Comparison of ENCODE assay signal across 8 mouse cellular contexts in genomic region chr11:6547037-6547680, GRCm38 (mm10). TPM values are rescaled to one million over a fixed set of nuclear protein-coding genes. Genes with fewer than 3 reads are reported as not detected.
DNase-seq lines count a peak whose midpoint lies in the region; ATAC-seq lines count a peak whose summit lies in the region.

No protein-coding gene starts in this region.

- no peaks in the 10 kb centered on the region for H3K36me3 ChIP-seq in forebrain, embryonic 14.5 days (ENCODE audit: control insufficient read depth, insufficient read depth, low read length)
- H3K36me3 ChIP-seq in lung, embryonic 15.5 days: no peaks in the 10 kb centered on the region
- H3K36me3 ChIP-seq in neural tube, embryonic 14.5 days (ENCODE audit: control insufficient read depth, insufficient read depth, low read length): no peaks in the 10 kb centered on the region

- H3K27me3 ChIP-seq in forebrain, embryonic 14.5 days (replicated peaks; ENCODE audit: control insufficient read depth, insufficient read depth, low read length): no peaks in the 10 kb centered on the region
- H3K27me3 ChIP-seq in lung, embryonic 15.5 days: no peaks in the 10 kb centered on the region
- no peaks in the 10 kb centered on the region for H3K27me3 ChIP-seq in neural tube, embryonic 14.5 days (ENCODE audit: control insufficient read depth, insufficient read depth, low read length)

- H3K9me3 ChIP-seq in forebrain, embryonic 14.5 days (replicated peaks; ENCODE audit: control insufficient read depth, low read length): no peaks in the 10 kb centered on the region
- H3K9me3 ChIP-seq in lung, embryonic 15.5 days: no peaks in the 10 kb centered on the region
- H3K9me3 ChIP-seq in neural tube, embryonic 14.5 days (ENCODE audit: control insufficient read depth, low read length): no peaks in the 10 kb centered on the region

- peak overlapping the region; percentile 67 for H3K4me2 ChIP-seq in forebrain, embryonic 14.5 days (ENCODE audit: low read length)
- peak overlapping the region; percentile 64 for H3K4me2 ChIP-seq in lung, embryonic 15.5 days
- peak overlapping the region; percentile 50 for H3K4me2 ChIP-seq in neural tube, embryonic 14.5 days (ENCODE audit: low read depth, low read length)

- H3K27ac ChIP-seq in forebrain, embryonic 14.5 days (ENCODE audit: low read depth, low read length): peak overlapping the region; percentile 95
- peak overlapping the region; percentile 98 for H3K27ac ChIP-seq in lung, embryonic 15.5 days
- peak overlapping the region; percentile 86 for H3K27ac ChIP-seq in neural tube, embryonic 14.5 days (ENCODE audit: low read depth, low read length)

- peaks cover 8% of the 10 kb centered on the region for H3K4me1 ChIP-seq in forebrain, embryonic 14.5 days (ENCODE audit: control insufficient read depth, insufficient read depth, low read length)
- peaks cover 16% of the 10 kb centered on the region for H3K4me1 ChIP-seq in lung, embryonic 15.5 days
- peaks cover 12% of the 10 kb centered on the region for H3K4me1 ChIP-seq in neural tube, embryonic 14.5 days (ENCODE audit: control insufficient read depth, insufficient read depth, low read length)

- 0 out of 2 replicates have a peak, but pooled peaks have one; percentile 22 for ATAC-seq in cerebellum, adult (ENCODE audit: insufficient number of reproducible peaks, low FRiP score, low TSS enrichment)
- ATAC-seq in forebrain, embryonic 14.5 days: peak; percentile 59
- peak; percentile 81 for ATAC-seq in lung, embryonic 15.5 days (ENCODE audit: borderline replicate concordance, extremely low read depth, low FRiP score, low TSS enrichment)
- peak; percentile 63 for ATAC-seq in neural tube, embryonic 14.5 days (ENCODE audit: low read depth)

- intact Hi-C loops in heart, postnatal 14 days (cut with DNase I): loop anchor here (2.0 to 5.0 kb wide), 3 partner anchors 40 to 78 kb away; partner anchors contain the start of gene Purb

- peak overlapping the region; percentile 80 for H3K4me3 ChIP-seq in forebrain, embryonic 14.5 days (ENCODE audit: low read depth, low read length)
- peak overlapping the region; percentile 79 for H3K4me3 ChIP-seq in lung, embryonic 15.5 days
- peak overlapping the region; percentile 81 for H3K4me3 ChIP-seq in neural tube, embryonic 14.5 days (ENCODE audit: low read depth, low read length)

- WGBS in forebrain, embryonic 14.5 days: under 1% methylated on average over 37 of the region's 41 CpGs
- under 1% methylated on average over 26 of the region's 41 CpGs for WGBS in lung, embryonic 15.5 days
- WGBS in neural tube, embryonic 14.5 days: under 1% methylated on average over 28 of the region's 41 CpGs

- H3K9ac ChIP-seq in forebrain, embryonic 14.5 days (ENCODE audit: low read length): peak overlapping the region; percentile 87
- peak overlapping the region; percentile 81 for H3K9ac ChIP-seq in lung, embryonic 15.5 days
- peak overlapping the region; percentile 81 for H3K9ac ChIP-seq in neural tube, embryonic 14.5 days (replicated peaks; ENCODE audit: low read depth, low read length)

- DNase-seq in CD8-positive naive resting alpha-beta T cell, adult 2 months (ENCODE audit: low read depth in 2 of 2, low spot score in 2 of 2): peak; percentile 46 to 55
- peak; percentile 49 for DNase-seq in forebrain, embryonic 14.5 days (ENCODE audit: low spot score)
- DNase-seq in heart, postnatal 14 days: peak; percentile 81 to 85
- DNase-seq in kidney, postnatal 25 days: peak; percentile 64 to 89
- peak; percentile 76 for DNase-seq in testis, postnatal 10 days (ENCODE audit: low spot score)

RNA-seq across cellular contexts. Expression of gene Ccm2, which starts 0.5 kb away (rescaled TPM):
- 94.0 and 94.2 TPM in 2 replicates for polyA plus RNA-seq in forebrain, embryonic 14.5 days (2014; fragmentation: Nextera tagmentation; extraction: Ambion mirVana)
- 10 to 100 TPM; 22.8 to 32.9 TPM for total RNA-seq in heart, postnatal 14 days (2021)
- 87.8 and 92.9 TPM in 2 replicates for polyA plus RNA-seq in lung, embryonic 15.5 days (2015; fragmentation: Nextera tagmentation; extraction: Ambion mirVana)
- 87.6 and 88.0 TPM in 2 replicates for polyA plus RNA-seq in neural tube, embryonic 14.5 days (2014; fragmentation: Nextera tagmentation; extraction: Ambion mirVana)

RNA-seq across cellular contexts. Expression of gene Myo1g, which starts 26.4 kb away (rescaled TPM):
- polyA plus RNA-seq in forebrain, embryonic 14.5 days (2014; fragmentation: Nextera tagmentation; extraction: Ambion mirVana): 0.17 and 0.33 TPM in 2 replicates
- total RNA-seq in heart, postnatal 14 days (2021): 1 to 10 TPM; 1.9 to 3.2 TPM
- 2.9 and 4.1 TPM in 2 replicates for polyA plus RNA-seq in lung, embryonic 15.5 days (2015; fragmentation: Nextera tagmentation; extraction: Ambion mirVana)
- polyA plus RNA-seq in neural tube, embryonic 14.5 days (2014; fragmentation: Nextera tagmentation; extraction: Ambion mirVana): 0.16 and 0.59 TPM in 2 replicates

RNA-seq across cellular contexts. Expression of gene Nacad, which starts 58.7 kb away (rescaled TPM):
- 49.6 and 63.9 TPM in 2 replicates for polyA plus RNA-seq in forebrain, embryonic 14.5 days (2014; fragmentation: Nextera tagmentation; extraction: Ambion mirVana)
- total RNA-seq in heart, postnatal 14 days (2021): under 1 TPM; 0.62 to 0.73 TPM
- 2.1 and 2.4 TPM in 2 replicates for polyA plus RNA-seq in lung, embryonic 15.5 days (2015; fragmentation: Nextera tagmentation; extraction: Ambion mirVana)
- polyA plus RNA-seq in neural tube, embryonic 14.5 days (2014; fragmentation: Nextera tagmentation; extraction: Ambion mirVana): 77.6 and 96.8 TPM in 2 replicates

Comparison
In these comparisons a context has a peak if more than half of its experiments do, and no peak if none do; other contexts are left out.
1. Peak in every context shown above with its lines: DNase-seq, ATAC-seq, H3K4me3 ChIP-seq and H3K27ac ChIP-seq.
2. ATAC-seq: peak in every context shown above with its lines; median percentile 81 in lung, embryonic 15.5 days; 63 in neural tube, embryonic 14.5 days; 59 in forebrain, embryonic 14.5 days; 22 in cerebellum, adult.
3. RNA of gene Nacad, which starts 58.7 kb away (polyA plus RNA-seq): 77.6 to 96.8 TPM in neural tube, embryonic 14.5 days and 49.6 to 63.9 TPM in forebrain, embryonic 14.5 days; 2.1 to 2.4 TPM in lung, embryonic 15.5 days; every median in the first group is over 10 times any median in the second.